Mouse (Mus musculus): ENCODE measurements around the gene Serpina1c.
"Not testable (repeated sequence)": the region's sequence is repeated elsewhere in the genome, so short reads cannot be mapped to it uniquely, and the experiment has no call there.

The Serpina1c gene

DNA sequence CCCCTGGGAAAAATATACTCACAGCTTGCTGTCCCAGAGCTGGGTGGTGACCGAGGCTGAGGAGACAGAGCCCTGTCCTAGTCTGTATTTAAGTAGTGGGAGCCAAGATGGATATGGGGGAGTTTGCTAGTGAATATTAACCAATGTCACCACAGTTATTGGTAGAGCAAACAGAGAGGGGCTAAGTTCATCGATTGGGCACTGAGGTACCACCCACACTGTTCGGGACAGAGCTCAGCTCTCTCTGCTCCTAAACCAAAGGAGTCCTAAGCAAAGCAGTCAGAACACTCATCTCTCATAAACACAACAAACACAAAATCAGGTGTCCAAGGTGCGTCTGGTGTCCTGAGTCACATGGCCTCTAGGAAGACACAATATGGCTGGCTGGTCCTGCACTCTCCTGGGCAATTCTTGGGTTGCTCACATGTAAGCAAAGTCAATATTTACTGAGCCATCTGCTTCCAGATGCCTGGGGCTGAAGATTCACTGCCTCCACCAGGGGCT lies at the start of gene Serpina1c:
Gene Serpina1c, minus strand, starts transcription at position 51 of the 504 bp plus-strand sequence.
- DNase-seq (ENCODE audit: low read depth): not testable (repeated sequence)

DNA sequence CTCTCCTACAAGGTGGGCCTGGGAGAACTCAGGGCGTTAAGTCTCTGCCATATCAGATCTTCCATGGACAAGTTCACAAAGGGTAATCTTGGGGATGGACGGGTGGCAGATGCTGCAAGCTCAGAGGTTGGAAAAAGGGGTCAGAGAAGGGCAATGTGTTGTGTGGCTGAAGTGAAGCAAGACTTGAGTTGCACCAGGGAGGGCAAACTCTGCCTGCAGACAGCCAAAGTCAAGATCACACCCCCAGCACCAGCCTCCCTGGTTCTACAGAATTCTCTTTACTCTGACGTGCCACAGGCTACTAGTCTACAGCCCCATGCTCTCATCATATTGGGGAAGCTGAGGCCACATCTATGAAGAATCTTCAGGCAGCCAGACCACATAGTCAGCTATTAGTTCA lies 48.3 kb upstream of the Serpina1c start:
- not testable (repeated sequence) for DNase-seq (ENCODE audit: low read depth)

DNA sequence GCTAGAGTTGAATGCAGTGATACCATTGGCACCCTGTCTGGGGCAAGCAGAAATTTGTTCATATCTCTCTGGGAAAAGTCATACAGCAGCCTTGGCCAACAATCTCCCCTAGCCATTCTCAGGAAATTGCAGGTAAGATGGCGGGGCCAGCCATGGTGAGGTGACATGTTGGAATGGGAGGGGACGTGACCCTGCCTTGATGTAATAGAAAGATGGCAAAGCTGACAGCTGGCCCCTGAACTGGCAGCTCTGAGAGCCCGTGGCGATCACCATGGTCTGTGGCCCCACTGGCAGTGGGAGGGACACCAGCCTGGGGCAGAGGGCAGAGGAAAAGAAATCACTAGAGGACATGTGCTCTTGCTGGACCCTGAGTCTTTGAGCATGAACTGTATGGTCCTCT lies 41.6 kb upstream of the Serpina1c start:
- DNase-seq (ENCODE audit: low read depth): no peak

DNA sequence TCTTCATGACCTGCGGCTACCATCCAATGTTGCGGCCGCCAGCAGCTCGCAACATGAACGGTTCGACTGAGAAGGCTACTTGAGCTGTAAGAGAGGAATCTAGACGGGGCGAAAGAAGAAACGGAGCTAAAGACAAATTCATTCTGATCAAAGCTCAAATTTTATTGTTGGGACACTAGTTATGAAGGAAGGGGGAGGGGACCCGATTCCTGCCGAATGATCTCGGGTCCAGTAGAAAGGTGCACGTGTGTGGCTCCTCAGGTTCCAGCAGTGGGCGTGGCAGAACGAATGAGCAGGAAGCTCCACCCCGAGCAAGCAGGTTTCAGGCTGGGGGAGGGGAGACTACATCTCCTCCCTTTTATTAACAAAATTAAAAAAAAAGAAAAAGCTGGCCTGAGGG lies 4.5 kb upstream of the Serpina1c start:
- not testable (repeated sequence) for DNase-seq (ENCODE audit: low read depth)

DNA sequence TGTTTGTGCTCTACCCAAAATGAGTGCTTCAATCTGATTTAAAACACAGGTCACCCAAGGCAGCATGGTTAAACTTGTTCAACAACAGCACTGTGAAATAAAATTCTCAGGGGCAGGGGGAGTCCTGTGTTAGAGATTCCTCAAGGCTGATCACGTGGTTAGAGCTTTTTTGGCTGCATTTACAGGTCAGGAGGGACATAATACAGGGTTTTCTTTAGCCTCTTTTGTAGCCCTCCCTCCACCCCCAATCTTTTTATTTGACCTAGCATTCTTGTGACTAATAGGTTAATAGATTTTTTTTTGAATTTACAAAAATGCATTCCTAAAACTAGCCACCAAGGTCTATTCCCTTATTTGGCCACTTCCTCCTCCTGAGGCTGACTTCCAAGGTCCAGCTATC lies 3.1 kb upstream of the Serpina1c start:
- DNase-seq (ENCODE audit: low read depth): not testable (repeated sequence)

DNA sequence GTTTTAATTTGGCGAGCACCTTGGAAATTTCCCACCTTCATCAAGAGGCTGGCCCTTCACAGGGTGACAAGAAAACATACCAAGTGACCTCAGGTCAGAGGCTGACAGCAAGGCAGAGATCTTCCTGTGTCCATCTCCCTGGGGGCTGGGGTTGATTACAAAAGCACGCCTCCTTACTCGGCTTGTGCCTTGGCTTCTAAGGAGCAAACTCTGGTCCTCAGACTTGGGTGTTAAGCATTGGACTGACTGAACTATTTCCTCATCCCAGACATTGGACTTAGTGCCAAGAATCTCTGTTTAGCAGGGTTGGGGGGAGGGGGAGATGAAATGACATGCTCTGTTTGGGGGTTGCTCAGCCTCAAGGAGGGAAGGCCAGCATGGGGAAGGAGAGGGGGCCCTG lies 2.8 kb downstream of the Serpina1c start:
- not testable (repeated sequence) for DNase-seq (ENCODE audit: low read depth)

DNA sequence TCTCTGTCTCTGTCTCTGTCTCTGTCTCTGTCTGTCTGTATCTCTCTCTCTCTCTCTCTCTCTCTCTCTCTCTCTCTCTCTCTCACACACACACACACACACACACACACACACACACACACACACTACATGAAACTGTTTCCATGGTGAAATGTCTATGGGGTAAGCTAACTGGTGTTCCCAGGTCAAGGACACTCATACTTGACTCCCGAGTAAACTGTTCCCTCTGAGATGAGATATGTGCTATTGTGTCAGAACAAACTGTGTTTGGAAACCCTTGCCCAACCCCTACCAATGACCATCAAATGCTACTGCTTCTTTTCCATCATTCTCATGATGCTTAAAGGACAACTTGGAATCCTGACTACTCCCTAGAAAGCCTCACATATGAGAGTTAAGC lies 37.8 kb downstream of the Serpina1c start:
- DNase-seq (ENCODE audit: low read depth): not testable (repeated sequence)

DNA sequence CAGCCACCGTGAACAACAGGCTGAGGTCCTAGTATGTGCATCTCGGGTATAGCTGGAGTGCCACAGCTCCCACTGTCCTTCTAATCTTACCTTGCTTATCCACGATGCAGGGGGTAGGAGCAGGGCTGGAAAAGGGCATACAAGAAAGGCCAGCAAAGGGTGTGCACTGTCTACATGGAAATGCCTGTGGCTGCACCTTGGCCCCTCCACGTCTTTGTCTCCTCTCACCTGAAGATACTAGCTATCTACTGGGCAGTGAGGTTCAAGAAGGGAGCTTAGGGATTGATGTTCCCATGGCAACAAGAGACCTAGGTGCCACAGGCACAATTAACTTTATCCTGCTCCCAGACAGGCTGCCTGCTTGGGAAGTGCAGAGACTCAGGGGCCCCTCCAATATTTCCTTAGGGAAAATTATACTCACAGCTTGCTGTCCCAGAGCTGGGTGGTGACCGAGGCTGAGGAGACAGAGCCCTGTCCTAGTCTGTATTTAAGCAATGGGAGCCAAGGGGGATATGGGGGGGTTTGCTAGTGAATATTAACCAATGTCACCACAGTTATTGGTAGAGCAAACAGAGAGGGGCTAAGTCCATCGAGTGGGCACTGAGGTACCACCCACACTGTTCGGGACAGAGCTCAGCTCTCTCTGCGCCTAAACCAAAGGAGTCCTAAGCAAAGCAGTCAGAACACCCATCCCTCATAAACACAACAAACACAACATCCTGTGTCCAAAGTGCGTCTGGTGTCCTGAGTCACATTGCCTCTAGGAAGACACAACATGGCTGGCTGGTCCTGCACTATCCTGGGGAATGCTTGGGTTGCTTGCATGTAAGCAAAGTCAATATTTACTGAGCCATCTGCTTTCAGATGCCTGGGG lies 41.3 kb downstream of the Serpina1c start, which contains the start of gene Serpina1a:
Gene Serpina1a, minus strand, starts transcription at position 462 of the 874 bp plus-strand sequence.
- DNase-seq (ENCODE audit: low read depth): not testable (repeated sequence)

DNA sequence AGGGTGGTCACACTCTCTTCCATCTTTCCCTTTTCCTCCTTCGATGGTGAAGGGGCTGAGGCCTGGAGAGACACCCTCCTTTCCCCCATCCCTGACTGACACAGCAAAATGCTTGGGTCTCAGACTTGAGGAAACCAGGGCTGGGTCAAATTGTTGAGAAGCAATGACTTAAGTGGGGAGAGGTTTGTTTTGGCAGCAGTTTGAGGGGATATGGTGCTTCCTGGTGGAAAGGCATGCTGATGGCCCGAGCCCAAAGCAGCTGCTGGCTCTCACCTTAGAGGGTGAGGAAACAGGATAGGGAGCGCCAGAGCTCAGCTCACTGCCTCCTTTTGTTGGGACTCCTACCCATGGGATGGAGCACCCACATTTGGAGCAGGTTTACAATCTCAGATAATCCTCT lies 43.7 kb downstream of the Serpina1c start:
- no peak for DNase-seq (ENCODE audit: low read depth)

DNA sequence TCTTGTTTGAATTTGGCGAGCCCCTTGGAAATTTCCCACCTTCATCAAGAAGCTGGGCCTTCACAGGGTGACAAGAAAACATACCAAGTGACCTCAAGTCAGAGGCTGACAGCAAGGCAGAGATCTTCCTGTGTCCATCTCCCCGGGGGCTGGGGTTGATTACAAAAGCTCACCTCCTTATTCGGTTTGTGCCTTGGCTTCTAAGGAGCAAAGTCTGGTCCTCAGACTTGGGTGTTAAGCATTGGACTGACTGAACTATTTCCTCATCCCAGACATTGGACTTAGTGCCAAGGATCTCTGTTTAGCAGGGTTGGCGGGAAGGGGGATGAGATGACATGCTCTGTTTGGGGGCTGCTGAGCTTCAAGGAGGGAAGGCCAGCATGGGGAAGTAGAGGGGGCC lies 44.1 kb downstream of the Serpina1c start:
- not testable (repeated sequence) for DNase-seq (ENCODE audit: low read depth)

DNA sequence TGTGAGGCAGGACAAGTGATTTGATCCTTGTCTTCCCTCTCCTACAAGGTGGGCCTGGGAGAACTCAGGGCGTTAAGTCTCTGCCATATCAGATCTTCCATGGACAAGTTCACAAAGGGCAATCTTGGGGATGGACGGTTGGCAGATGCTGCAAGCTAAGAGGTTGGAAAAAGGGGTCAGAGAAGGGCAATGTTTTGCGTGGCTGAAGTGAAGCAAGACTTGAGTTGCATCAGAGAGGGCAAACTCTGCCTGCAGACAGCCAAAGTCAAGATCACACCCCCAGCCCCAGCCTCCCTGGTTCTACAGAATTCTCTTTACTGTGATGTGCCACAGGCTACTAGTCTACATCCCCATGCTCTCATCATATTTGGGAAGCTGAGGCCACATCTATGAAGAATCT lies 45.1 kb downstream of the Serpina1c start:
- DNase-seq (ENCODE audit: low read depth): not testable (repeated sequence)

DNA sequence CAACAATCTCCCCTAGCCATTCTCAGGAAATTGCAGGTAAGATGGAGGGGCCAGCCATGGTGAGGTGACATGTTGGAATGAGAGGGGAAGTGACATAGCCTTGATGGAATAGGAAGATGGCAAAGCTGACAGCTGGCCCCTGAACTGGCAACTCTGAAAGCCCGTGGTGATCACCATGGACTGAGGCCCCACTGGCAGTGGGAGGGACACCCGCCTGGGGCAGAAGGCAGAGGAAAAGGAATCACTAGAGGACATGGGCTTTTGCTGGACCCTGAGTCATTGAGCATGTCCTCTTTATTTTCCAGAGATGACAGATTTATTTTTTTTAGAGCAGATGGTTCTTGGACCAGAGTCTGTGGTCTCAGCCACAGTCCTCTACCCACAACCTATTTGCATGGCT lies 51.7 kb downstream of the Serpina1c start:
- not testable (repeated sequence) for DNase-seq (ENCODE audit: low read depth)
